Mouse (Mus musculus) lung, postnatal 0 days (tissue): ENCODE data around the gene A030014E15Rik. TPM values are rescaled to one million over a fixed set of nuclear protein-coding genes. Genes with fewer than 3 reads are reported as not detected.
"Not testable (repeated sequence)": the region's sequence is repeated elsewhere in the genome, so short reads cannot be mapped to it uniquely, and the experiment has no call there.

Experiments used
- ATAC-seq: fragments of 200-750 bp; cut with Nextera tagmentation; 2 replicates; pipeline ENCODE4 v1.8.0; 2017; ENCODE audit warnings: moderate library complexity
- DNase-seq: peaks from one replicate; pipeline ENCODE4 v3.0.0-alpha.2; 2016; ENCODE audit warnings: low spot score
- H3K27ac ChIP-seq: fragments of 300-500 bp; sonication (generic); 2 replicates; pipeline ENCODE4 v1.5.1; 2014; ENCODE audit warnings: antibody characterized with exemption, mild to moderate bottlenecking, low read length, mixed read lengths
- H3K27me3 ChIP-seq: fragments of 300-500 bp; sonication (generic); replicated peaks from 2 replicates; pipeline ENCODE4 v1.6.1; 2014; ENCODE audit warnings: low read length, mixed read lengths; ENCODE audit not compliant: insufficient read depth
- H3K36me3 ChIP-seq: fragments of 300-500 bp; sonication (generic); 2 replicates; pipeline ENCODE4 v1.6.1; 2014; ENCODE audit warnings: low read length, mixed read lengths; ENCODE audit not compliant: insufficient read depth
- H3K4me1 ChIP-seq: fragments of 300-500 bp; sonication (generic); 2 replicates; pipeline ENCODE4 v1.6.1; 2014; ENCODE audit warnings: antibody characterized with exemption, low read depth, low read length, mixed read lengths; ENCODE audit not compliant: insufficient read depth
- H3K4me2 ChIP-seq: fragments of 300-500 bp; sonication (generic); replicated peaks from 2 replicates; pipeline ENCODE4 v1.6.1; 2014; ENCODE audit warnings: low read depth, mild to moderate bottlenecking, low read length, moderate library complexity, mixed read lengths
- H3K4me3 ChIP-seq: fragments of 300-500 bp; sonication (generic); 2 replicates; pipeline ENCODE4 v1.5.1; 2014; ENCODE audit warnings: low read depth, low read length
- H3K9ac ChIP-seq: fragments of 300-500 bp; sonication (generic); replicated peaks from 2 replicates; pipeline ENCODE4 v1.6.1; 2014; ENCODE audit warnings: low read depth, mild to moderate bottlenecking
- H3K9me3 ChIP-seq: fragments of 300-500 bp; sonication (generic); 2 replicates; pipeline ENCODE4 v1.6.1; 2016; ENCODE audit warnings: low read length, mixed read lengths
- CTCF ChIP-seq: IDR thresholded peaks from 2 replicates; pipeline ENCODE4 v1.5.1; 2016; ENCODE audit warnings: antibody characterized with exemption, mild to moderate bottlenecking
- EP300 ChIP-seq: IDR thresholded peaks from 2 replicates; pipeline ENCODE4 v1.6.1; 2016; ENCODE audit warnings: antibody characterized with exemption, mild to moderate bottlenecking, control low read depth
- WGBS: fragments of 180-500 bp; shearing (Covaris S2); extraction: QIAGEN DNeasy Blood & Tissue Kit; methylation state at CpG from one replicate; pipeline ENCODE4 v1.1.7; 2014; 5-methylcytosine and 5-hydroxymethylcytosine counted together
- polyA plus RNA-seq: library from polyadenylated mRNA; unstranded; fragments of >200 nt; fragmentation: Nextera tagmentation; extraction: Ambion mirVana; gene quantifications from 2 replicates; pipeline ENCODE4 v1.2.1, GENCODE M21; 2015

Gene A030014E15Rik
- polyA plus RNA-seq, 1 experiment from 2014 or later, result not detected

DNA sequence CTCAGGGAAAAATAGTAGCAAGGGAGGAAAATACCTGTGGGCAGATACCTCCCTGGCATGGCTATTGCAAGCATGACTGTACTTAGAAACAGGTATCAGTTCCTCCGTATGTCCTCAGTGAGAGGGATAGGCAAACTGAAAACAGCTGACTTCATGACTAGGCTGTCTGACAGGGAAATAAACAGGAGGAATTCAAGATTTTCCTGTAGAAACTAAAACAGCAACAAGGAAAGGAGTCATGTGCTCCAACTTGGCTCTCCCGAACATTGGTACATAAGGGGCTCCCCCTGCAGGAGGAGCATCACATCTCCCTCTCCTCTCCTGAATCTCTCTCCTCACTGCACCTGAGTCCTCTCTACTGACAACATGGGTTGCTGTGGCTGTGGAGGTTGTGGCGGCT lies 11.7 kb upstream of the A030014E15Rik start, which contains the start of gene A030005L19Rik:
Gene A030005L19Rik, plus strand, starts transcription at position 301 of the 400 bp plus-strand sequence.
- Histone ChIP-seq H3K27me3 (no peaks in the 10 kb centered on the region), H3K36me3 (no peaks in the 10 kb centered on the region), H3K9me3 (no peaks in the 10 kb centered on the region), H3K27ac (no peak within 1 kb of the TSS), H3K4me2 (no peak within 1 kb of the TSS), H3K9ac (no peak within 1 kb of the TSS), H3K4me3 (no peak within 1 kb of the TSS), H3K4me1 (no peaks in the 10 kb centered on the region)
- 81% methylated on average over 3 of the region's 3 CpGs for WGBS
- TF ChIP-seq CTCF (peak; percentile 45), EP300 (no peak)
- DNase-seq (no peak), ATAC-seq (no peak)

DNA sequence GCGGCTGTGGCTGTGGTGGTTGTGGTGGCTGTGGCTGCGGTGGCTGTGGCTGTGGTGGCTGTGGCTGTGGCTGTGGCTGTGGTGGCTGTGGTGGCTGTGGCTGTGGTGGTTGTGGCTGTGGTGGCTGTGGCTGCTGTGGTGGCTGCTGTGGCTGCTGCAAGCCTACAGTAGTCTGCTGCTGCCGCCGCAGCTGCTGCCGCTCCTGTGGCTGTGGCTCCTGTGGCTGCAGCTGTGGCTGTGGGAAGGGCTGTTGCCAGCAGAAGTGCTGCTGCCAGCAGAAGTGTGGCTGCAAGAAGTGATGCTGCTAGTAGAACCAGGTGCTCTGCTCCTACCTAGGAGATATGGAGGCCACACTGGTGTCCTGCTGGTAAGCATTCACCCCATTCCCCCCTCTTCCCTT lies 11.3 kb upstream of the A030014E15Rik start:
- not testable (repeated sequence) for H3K36me3 ChIP-seq, H3K27me3 ChIP-seq, H3K27ac ChIP-seq, H3K9ac ChIP-seq, DNase-seq, H3K4me2 ChIP-seq, ATAC-seq, H3K4me3 ChIP-seq, H3K9me3 ChIP-seq, H3K4me1 ChIP-seq
- 96% methylated on average over 5 of the region's 5 CpGs for WGBS

DNA sequence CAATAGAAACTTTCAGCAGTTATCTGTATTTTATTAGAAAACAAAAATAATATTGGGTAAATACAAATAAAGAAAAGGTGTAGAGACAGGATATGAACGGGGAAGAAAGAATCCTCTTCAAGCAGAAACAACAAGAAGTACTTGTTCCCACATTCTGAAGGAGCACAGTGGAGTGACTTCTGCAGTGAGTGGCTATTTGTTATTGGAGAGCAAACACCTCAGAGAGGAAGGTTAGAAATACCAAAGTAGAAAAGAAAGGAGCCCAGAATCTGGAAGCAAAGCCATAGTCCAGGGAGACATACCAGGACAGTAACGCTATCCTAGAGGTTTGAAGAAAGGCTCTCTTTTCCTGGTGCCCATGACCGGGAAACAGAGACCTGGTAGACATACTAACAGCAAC lies 5.8 kb downstream of the A030014E15Rik start:
- not testable (repeated sequence) for H3K4me3 ChIP-seq, H3K4me1 ChIP-seq, H3K27me3 ChIP-seq, DNase-seq, H3K36me3 ChIP-seq, H3K9me3 ChIP-seq, H3K27ac ChIP-seq, H3K9ac ChIP-seq, H3K4me2 ChIP-seq
- WGBS, result 59% methylated on average over 1 of the region's 3 CpGs
- ATAC-seq, result peak; percentile 68

DNA sequence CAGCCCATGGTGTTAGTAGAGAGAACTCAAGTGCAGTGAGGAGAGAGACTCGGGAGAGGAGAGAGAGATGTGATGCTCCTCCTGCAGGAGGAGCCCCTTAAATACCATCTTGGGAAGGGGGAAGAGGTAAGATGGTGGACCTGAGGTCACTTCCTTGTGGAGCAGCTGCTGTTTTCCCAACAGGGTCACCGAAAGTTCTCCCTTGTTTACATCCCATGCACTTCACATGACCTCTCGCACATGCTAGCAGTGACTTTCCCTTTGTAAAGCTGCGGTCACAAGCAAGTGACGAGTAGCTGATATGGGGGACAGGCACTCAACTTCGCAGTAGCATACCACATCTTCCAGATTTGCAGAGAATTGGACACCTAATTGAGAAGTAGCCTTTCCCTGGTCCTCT lies 6.6 kb downstream of the A030014E15Rik start, which contains the start of gene Gm6217:
Gene Gm6217, minus strand, starts transcription at position 74 of the 400 bp plus-strand sequence.
- H3K9me3 ChIP-seq, DNase-seq, H3K4me3 ChIP-seq, H3K4me1 ChIP-seq, H3K36me3 ChIP-seq, H3K4me2 ChIP-seq, H3K27me3 ChIP-seq, H3K9ac ChIP-seq, H3K27ac ChIP-seq: not testable (repeated sequence)
- WGBS, result no CpG with 5 or more reads among the region's 6 CpGs
- peak; percentile 53; the same call in 1 of the 2 replicates for ATAC-seq

DNA sequence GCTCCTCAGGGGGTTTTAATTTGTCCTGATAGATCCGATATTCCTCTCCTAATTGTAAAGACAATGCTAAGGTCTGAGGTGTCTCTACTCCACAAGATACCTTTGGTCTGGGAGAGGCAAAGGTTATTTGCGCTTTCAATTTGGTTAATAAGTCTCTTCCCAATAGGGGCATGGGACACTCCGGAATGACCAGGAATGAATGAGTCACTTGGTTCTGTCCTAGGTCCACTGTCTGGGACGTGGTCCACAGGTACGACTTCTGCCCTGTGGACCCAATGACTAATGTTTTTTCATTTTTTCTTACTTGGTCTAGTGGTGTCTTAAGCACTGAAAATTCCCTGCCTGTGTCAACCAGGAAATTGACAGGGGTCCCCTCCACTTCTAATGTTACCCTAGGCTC lies 13.9 kb downstream of the A030014E15Rik start:
- no peak overlapping the region for H3K4me2 ChIP-seq
- no peak overlapping the region for H3K9ac ChIP-seq
- TF ChIP-seq EP300 (no peak), CTCF (no peak)
- no peaks in the 10 kb centered on the region for H3K27me3 ChIP-seq
- H3K36me3 ChIP-seq, result no peaks in the 10 kb centered on the region
- WGBS, result 92% methylated on average over 5 of the region's 5 CpGs
- no peak overlapping the region for H3K4me3 ChIP-seq
- DNase-seq (no peak), ATAC-seq (no peak)
- no peaks in the 10 kb centered on the region for H3K9me3 ChIP-seq
- H3K4me1 ChIP-seq, result no peaks in the 10 kb centered on the region
- no peak overlapping the region for H3K27ac ChIP-seq

DNA sequence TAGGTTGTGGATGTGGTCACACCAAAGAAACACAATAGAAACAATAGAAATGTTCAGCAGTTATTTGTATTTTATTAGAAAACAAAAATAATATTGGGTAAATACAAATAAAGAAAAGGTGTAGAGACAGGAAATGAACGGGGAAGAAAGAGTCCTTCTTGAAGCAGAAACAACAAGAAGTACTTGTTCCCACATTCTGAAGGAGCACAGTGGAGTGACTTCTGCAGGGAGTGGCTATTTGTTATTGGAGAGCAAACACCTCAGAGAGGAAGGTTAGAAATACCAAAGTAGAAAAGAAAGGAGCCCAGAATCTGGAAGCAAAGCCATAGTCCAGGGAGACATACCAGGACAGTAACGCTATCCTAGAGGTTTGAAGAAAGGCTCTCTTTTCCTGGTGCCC lies 17.8 kb downstream of the A030014E15Rik start:
- peak; percentile 73 for TF ChIP-seq EP300
- not testable (repeated sequence) for H3K9ac ChIP-seq, H3K4me2 ChIP-seq, H3K27me3 ChIP-seq, H3K36me3 ChIP-seq, H3K9me3 ChIP-seq, H3K4me1 ChIP-seq, H3K27ac ChIP-seq, H3K4me3 ChIP-seq
- DNase-seq, result peak; percentile 77
- WGBS, result 34% methylated on average over 1 of the region's 2 CpGs
- ATAC-seq, result peak; percentile 90

DNA sequence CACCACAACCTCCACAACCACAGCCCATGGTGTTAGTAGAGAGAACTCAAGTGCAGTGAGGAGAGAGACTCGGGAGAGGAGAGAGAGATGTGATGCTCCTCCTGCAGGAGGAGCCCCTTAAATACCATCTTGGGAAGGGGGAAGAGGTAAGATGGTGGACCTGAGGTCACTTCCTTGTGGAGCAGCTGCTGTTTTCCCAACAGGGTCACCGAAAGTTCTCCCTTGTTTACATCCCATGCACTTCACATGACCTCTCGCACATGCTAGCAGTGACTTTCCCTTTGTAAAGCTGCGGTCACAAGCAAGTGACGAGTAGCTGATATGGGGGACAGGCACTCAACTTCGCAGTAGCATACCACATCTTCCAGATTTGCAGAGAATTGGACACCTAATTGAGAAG lies 18.6 kb downstream of the A030014E15Rik start, which contains the start of gene A030003K21Rik:
Gene A030003K21Rik, minus strand, starts transcription at position 94 of the 400 bp plus-strand sequence.
- H3K27me3 ChIP-seq, H3K36me3 ChIP-seq, H3K27ac ChIP-seq, H3K4me1 ChIP-seq, H3K4me3 ChIP-seq, DNase-seq, H3K9ac ChIP-seq, H3K4me2 ChIP-seq, H3K9me3 ChIP-seq: not testable (repeated sequence)
- ATAC-seq, result peak; percentile 59
- no CpG with 5 or more reads among the region's 6 CpGs for WGBS
